Mouse (Mus musculus): Measurements from ENCODE around the gene Pld3.
A peak's percentile ranks its signal among the peaks of the same experiment; 100 is the strongest.
"Not testable (repeated sequence)": the region's sequence is repeated elsewhere in the genome, so short reads cannot be mapped to it uniquely, and the experiment has no call there.

Gene Pld3

DNA sequence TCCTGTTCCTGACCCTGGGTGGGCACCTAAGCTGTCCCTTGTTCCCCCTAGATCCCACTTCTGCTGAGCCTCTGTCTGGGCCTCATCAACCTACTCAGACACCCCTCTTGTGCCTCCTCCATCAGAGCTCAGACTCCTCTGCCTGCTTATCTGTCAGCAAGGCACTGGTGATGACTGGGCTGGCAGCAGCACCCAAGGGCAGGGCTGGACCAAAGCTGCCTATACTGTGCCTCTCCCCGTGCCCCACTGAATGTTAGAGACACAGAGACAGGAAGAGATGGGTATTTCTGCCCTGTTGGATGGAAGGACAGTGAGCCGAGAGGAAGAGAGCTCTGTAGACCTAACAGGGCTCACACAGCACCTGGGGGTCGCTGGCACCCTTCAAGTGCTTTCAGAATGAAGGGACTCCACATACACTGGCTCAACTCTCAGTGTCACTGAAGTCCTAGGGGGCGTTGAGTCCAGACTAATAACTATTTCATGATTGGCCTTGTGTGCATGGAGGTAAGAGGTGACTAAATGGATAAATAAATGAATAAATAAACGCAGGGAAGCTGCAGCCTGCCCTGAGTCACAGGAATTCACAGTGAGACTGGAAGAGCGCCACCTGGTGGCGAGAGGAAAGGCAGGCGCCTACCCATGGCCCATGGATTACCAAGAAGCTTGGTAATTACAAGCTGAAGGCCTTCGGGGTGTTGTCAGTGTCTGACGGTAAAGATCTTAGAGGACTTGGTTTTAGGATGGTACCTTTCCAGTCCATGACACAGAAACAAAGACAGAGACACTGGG lies 26.8 kb downstream of the Pld3 start:
- DNase-seq (ENCODE audit: extremely low read depth, low read depth, low spot score): no peak

DNA sequence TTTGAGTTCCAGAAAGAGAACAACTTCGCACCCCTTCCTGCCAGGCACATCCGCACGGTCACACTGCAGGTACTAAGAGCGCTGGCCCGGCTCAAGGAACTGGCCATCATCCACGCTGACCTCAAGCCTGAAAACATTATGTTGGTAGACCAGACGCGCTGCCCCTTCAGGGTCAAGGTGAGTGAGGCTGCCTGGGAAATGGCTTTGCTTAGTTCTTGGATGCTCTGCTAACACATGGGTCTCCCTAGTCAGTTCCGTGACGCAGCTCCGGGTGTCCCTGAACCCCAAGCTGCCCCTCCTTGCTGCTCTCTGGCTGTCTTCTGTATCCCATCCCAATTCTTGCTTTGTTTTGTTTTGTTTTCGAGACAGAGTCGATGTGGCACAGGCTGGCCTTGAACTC lies 29.2 kb downstream of the Pld3 start:
- no peak for DNase-seq (ENCODE audit: extremely low read depth, low read depth, low spot score)

DNA sequence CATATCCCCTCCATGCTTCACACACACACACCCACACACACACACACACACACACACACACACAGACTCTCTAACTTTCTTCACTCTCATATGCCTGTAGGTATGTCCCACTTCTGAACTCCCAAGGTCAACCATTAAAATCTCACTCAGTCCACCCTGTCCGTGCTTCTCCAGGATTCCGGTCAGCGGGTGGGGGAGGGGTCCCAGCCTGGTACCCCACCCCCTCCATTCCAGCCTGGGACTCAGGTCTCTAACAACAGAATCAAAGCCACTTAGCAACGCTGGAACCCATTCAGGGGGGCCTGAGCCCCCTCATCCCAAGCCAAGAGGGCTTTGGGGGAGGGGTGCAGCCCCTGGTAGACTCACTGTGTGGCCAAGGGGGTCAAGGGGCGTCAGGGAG lies 30.1 kb downstream of the Pld3 start, which contains the start of gene Hipk4:
Hipk4 (plus strand) TSS at position 301 of the 400 bp plus-strand sequence.
- DNase-seq (ENCODE audit: extremely low read depth, low read depth, low spot score): no peak

DNA sequence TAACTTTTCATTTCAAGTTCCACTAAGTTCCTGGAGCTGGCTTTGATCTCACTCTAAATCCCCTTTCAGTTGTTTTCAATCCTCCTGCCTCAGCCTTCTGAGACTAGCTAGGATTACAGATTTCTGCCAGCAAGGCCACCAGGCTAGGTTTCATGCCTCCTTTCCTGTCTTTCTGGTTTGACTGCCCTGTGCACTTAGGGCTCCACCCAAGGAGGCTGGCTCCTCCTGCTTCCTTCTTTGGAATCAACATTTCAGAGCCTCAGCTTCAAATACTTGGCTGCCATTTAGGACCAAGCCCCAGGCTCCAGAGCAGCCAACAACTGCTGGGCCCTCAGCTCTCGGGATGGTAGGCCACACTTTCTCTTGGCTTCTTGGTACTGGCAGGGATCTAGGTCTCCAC lies 32.4 kb downstream of the Pld3 start:
- peak; percentile 62 for DNase-seq (ENCODE audit: extremely low read depth, low read depth, low spot score)

DNA sequence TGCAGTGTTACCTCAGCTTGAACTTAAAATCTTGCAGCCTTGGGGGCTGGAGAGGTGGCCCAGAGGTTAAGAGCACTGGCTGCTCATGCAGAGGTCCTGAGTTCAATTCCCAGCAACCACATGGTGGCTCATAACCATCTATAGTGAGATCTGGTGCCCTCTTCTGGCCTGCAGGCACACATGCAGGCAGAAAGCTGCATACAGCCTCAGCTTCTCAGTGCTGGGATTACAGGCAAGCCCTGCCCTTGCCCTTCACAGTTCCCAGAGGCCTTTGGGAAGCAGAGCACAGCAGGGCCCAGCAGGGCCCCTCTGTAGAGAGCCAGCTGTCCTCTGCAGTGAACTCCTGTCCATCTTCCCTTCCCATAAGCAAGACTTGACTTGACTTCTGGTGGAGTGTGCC lies 32.9 kb downstream of the Pld3 start:
- no peak for DNase-seq (ENCODE audit: extremely low read depth, low read depth, low spot score)

DNA sequence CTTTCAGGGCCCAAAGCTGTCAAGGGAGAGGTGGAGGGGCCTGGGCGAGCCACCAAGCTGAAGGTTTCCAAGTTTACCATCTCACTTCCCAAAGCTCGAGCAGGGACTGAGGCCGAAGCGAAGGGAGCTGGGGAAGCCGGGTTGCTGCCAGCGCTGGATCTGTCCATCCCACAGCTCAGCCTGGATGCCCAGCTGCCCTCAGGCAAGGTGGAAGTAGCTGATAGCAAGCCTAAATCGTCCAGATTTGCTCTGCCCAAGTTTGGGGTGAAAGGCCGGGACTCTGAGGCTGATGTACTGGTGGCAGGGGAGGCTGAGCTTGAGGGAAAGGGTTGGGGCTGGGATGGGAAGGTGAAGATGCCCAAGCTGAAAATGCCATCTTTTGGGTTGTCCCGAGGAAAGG lies 34.7 kb downstream of the Pld3 start:
- no peak for DNase-seq (ENCODE audit: extremely low read depth, low read depth, low spot score)

DNA sequence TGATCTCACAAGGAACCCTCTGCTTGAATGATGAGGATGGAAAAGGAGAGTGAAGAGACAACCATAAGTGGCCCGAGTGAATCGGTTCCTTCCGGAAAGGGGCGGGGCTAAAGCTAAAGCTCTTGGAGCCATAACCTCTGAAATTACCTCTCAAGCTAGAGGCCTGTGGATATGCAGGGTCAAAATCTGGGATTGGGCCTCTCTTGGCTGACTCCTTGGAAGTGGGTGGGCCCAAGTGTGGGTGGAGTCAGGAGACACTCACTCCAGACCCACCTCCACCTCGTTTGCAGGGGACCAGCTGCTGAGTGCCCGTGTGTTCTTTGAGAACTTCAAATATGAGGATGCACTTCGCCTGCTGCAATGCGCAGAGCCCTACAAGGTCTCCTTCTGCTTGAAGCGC lies 38.1 kb downstream of the Pld3 start:
- no peak for DNase-seq (ENCODE audit: extremely low read depth, low read depth, low spot score)

DNA sequence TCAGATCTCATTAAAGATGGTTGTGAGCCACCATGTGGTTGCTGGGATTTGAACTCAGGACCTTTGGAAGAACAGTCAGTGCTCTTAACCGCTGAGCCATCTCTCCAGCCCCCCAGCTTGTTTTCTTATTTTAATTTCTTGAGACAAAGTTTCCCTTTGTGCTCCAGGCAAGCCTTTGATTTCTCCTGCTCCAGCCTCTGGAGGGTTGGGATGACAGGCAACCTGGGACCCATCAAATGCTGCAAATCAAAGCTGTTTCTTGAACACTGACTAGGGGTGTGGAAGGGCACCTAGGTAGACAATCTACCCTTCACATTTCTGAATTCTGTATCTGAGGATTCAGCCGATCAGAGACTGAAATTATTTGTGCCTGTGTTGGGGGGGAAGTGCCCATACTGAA lies 42.2 kb downstream of the Pld3 start:
- no peak for DNase-seq (ENCODE audit: extremely low read depth, low read depth, low spot score)

DNA sequence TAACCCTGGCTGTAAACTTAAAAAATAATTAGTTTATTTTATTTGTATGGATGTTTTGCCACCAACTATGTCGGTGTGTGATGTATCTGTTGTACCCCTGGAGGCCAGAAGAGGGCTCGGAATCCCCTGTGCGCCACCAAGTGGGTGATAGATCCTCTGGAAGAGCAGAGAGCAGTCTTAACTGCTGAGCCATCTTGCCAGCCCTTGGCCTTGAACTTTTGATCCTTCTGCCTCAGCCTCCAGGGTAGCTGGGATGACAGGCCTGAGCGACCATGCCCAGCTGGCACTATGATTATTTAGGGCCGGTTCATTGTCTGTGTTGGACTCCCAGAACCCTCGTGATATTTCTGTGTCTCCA lies 44.4 kb downstream of the Pld3 start:
- no peak for DNase-seq (ENCODE audit: extremely low read depth, low read depth, low spot score)

DNA sequence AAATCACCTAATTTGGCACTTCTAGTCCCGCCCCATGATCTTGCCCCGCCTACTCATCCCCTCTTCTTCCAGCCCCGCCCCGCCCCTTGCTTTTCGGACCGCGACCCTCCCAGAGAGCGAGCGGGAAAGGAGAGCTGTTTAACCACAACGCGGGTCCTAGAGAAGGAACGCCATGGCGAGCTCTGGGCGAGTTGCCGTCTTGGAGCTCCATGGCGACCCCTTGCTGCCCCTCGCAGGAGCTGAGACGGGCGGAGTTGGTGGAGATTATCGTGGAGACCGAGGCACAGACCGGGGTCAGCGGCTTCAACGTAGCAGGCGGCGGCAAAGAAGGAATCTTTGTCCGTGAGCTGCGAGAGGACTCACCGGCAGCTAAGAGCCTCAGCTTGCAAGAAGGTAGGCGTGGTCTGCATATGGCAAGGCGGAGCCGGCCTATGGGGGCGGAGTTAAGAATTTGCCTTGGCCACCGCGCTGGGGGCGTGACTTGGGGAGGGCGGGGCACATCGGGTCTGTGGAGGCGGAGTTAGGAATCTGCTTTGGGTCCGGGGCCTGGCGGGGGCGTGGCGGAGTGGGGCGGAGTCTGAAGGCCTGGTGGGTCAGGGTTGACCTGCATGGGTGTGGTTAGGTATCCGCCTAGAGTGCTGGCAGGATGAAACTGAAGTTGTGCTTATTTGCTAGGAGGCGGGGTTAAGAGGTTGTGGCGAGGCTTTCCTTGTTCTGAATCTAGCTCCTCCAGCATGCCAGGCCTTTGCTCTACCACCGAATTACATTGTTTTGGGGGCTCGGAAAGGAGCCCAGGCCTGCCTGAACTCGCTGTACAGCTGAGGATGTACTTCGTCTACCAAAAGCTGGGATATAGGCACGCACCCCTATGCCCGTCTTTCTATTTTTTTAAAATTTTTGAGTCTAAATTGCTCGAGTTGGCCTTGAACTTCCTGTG lies 45.0 kb downstream of the Pld3 start:
- peak; percentile 75 for DNase-seq (ENCODE audit: extremely low read depth, low read depth, low spot score)

DNA sequence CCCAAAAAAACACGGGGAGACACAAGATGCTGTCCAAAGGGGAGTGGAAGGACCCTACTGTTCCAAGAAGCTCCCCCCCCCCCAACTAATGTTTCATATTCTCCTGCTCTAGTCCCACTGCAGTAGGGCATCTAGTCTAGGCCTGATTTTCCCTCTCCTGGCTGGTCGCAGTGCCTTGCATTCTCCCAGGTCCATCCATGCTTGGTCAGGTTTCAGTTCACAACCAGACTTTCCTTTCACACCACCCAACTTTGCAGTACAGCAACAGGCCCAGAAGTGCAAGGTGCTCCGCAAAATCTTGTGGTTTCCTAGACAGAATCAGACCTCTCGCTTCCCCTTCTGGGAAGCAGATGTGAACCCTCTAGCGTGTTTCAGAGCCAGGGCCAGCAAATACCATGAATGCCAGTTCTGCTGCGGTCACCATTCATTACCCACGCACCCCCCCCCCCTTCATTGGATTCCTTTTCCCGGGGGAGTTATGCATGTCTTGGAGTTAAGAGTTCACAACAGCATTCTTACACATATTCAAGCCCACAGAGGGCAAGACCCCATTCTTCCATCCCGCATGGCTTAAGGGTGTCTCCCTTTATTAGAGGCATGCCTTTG lies 46.1 kb downstream of the Pld3 start:
- no peak for DNase-seq (ENCODE audit: extremely low read depth, low read depth, low spot score)

DNA sequence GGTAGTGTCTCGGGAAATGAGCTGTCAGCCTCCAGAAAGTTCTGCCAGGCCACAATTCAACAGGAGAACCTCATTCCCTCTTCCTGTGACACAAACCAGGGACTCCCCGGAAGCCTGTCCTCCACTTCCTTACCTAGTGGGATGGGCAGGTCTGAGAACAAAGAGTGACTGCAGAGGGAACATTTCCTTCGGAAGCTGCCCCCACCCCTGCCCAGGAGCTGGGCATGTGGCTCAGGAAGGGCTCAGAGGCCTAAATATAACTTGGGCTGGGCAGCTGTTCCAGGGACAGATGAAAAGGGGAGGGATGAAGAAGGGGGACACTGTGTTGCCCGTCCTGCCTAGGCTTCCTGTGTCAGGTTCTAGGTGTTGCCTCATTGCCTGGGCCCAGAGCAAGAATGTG lies 51.4 kb downstream of the Pld3 start:
- no peak for DNase-seq (ENCODE audit: extremely low read depth, low read depth, low spot score)

DNA sequence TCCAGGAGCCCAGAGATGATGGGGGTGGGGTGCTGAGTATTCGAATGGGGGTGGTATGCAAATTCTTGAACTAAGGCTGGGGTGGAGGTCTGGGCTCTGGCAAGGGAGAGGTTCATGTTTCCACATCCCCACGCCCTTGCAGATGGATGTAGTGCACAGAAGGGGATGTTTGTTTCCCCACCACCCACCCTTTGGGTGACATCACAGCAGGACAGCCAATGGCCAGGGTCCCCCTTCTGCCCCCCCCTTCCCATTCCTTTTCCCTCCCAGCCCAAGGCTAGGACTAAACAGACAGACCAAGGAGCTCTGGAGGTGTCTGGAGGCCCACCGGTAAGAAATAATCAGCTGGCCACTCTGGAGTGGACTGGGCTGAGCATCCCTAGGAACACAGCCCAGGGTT lies 54.0 kb downstream of the Pld3 start, which contains the start of gene Prx:
Prx (plus strand) TSS at position 289 of the 400 bp plus-strand sequence.
- no peak for DNase-seq (ENCODE audit: extremely low read depth, low read depth, low spot score)

GRCm38 (mm10) chr7:27494659-27495367 lies 58.2 kb downstream of the Pld3 start:
- not testable (repeated sequence) for DNase-seq (ENCODE audit: extremely low read depth, low read depth, low spot score)

DNA sequence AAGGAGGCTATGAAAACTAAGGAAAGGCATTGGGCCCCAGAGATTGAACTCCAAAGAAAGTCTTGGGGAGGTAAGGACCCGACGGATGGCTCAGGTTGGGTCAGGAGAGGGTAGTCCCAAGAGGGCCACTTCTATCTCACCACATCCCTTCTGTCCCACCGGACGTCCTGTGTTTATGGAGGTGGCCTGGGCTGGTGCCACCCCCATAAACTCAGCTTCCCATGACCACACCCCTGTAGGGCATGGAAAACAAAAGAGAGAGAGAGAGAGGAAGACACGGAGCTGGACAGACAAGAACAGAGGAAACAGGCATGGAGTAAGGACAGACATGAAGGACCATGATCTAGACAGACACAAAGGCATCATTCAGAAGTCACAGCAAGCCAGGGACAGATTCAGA lies 59.6 kb downstream of the Pld3 start:
- no peak for DNase-seq (ENCODE audit: extremely low read depth, low read depth, low spot score)

DNA sequence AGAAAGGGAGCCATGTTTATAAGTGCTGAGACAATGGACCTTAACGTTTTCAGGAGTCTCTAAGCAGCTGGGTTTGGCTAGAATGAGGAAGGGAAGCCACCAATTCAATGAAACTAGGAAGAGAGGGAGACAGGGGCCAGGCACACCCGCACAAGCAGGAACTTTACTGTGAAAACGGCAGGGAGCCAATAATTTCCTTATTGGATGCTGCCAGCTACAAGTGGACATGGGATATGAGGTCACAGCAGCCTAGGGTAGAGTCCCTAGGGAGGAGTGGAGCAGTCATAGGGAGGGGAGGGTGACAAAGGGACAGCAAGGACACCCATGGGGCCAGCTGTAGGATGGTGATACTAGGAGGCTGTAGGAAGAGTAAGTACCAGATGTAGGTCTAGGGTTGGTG lies 60.0 kb downstream of the Pld3 start:
- no peak for DNase-seq (ENCODE audit: extremely low read depth, low read depth, low spot score)

- DNase-seq (ENCODE audit: extremely low read depth, low read depth, low spot score): no peak
These were observed 61.2 kb downstream of the Pld3 start for GRCm38 (mm10) chr7:27491856-27492255.

DNA sequence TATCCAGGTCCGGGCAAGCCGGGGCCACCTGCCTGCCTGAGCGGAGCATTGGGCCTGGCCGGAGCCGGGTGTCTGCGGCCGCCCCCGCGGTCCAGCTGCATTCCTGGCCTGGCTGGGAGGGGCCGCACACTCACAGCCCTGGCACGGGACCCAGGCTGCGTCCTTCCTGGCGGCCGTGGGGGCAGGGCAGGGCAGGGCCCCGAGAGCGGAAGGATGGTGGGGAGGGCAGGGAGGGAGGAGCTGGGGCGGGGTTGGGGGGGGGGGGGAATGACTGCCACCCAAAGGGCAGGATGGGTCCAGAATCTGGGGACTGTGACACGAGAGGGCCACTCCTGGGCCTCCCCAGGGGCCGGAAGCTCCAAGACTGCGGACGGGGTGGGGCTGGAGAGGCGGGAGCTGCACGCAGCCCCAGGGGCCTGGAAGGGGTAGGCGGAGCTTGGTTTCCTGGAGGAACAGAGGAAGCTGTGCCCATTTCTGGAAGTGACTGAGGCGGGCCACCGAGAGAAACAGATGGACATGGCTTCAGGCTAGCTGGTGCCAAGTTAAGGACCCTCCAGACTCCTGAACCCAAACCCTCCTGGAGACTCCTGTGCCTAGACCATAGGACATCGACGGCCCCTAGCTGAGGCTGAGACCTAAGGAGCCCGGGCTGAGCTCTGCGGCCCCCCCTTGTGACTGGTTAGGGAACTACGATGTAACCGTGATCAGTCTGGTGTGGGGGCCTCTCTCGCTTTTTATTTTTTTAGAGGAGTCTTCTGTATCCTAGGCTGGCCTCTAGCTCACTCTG lies 62.3 kb downstream of the Pld3 start:
- peak; percentile 40 for DNase-seq (ENCODE audit: extremely low read depth, low read depth, low spot score)

GRCm38 (mm10) chr7:27490227-27490542 lies 62.8 kb downstream of the Pld3 start:
- no peak for DNase-seq (ENCODE audit: extremely low read depth, low read depth, low spot score)

DNA sequence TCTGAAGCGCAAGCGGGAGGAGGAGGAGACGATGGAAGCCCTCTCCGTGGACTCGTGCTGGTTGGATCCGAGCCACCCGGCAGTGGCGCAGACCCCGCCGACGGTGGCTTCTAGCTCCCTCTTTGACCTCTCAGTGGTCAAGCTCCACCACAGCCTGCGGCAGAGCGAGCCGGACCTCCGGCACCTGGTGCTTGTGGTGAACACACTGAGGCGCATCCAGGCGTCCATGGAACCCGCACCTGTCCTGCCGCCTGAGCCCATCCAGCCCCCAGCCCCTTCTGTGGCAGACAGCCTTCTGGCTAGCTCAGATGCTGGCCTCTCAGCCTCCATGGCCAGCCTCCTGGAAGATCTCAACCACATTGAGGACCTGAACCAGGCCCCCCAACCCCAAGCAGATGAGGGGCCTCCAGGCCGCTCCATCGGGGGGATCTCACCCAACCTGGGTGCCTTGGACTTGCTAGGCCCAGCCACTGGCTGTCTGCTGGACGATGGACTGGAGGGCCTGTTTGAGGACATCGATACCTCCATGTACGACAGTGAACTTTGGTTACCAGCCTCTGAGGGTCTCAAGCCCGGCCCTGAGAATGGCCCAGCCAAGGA lies 63.6 kb downstream of the Pld3 start:
- DNase-seq (ENCODE audit: extremely low read depth, low read depth, low spot score): no peak

Measured in fat pad, adult 2 months (tissue).